ENCODE assay signal across 8 mouse cellular contexts in genomic region chr4:129406447-129406846, GRCm38 (mm10). TPM values are rescaled to one million over a fixed set of nuclear protein-coding genes. Genes with fewer than 3 reads are reported as not detected.
DNase-seq lines count a peak whose midpoint lies in the region; ATAC-seq and TF ChIP-seq lines count a peak whose summit lies in the region.

No protein-coding gene starts in this region.

- 3% methylated on average over 25 of the region's 25 CpGs for WGBS in hindbrain, embryonic 14.5 days

- intact Hi-C loops in gastrocnemius, adult 2 months (cut with DNase I): no loop called here

- H3K4me1 ChIP-seq in hindbrain, embryonic 14.5 days (replicated peaks; ENCODE audit: control insufficient read depth, insufficient read depth, low read length): no peaks in the 10 kb centered on the region

- peak overlapping the region; percentile 63 for H3K4me3 ChIP-seq in gastrocnemius, adult 2 months
- peak overlapping the region; percentile 30 for H3K4me3 ChIP-seq in hindbrain, embryonic 14.5 days (replicated peaks; ENCODE audit: low read length)

- peak overlapping the region; percentile 52 for H3K9ac ChIP-seq in hindbrain, embryonic 14.5 days

- no peaks in the 10 kb centered on the region for H3K36me3 ChIP-seq in hindbrain, embryonic 14.5 days (replicated peaks; ENCODE audit: control insufficient read depth, insufficient read depth)

- H3K27me3 ChIP-seq in hindbrain, embryonic 14.5 days (ENCODE audit: control insufficient read depth, insufficient read depth, low read length): no peaks in the 10 kb centered on the region

- TF ChIP-seq CTCF in gastrocnemius, adult 2 months (IDR thresholded peaks at IDR 0.05): peak; percentile 51; the same call in 1 of the 2 replicates

- ATAC-seq in hindbrain, embryonic 14.5 days (ENCODE audit: low FRiP score): no peak

- H3K27ac ChIP-seq in gastrocnemius, adult 2 months: peak overlapping the region; percentile 43
- H3K27ac ChIP-seq in hindbrain, embryonic 14.5 days: no peak overlapping the region

- H3K4me2 ChIP-seq in hindbrain, embryonic 14.5 days (replicated peaks): peak overlapping the region; percentile 53

- H3K9me3 ChIP-seq in hindbrain, embryonic 14.5 days (ENCODE audit: control insufficient read depth, low read length): no peaks in the 10 kb centered on the region

- DNase-seq in WW6 (ENCODE audit: low read depth, low spot score): peak; percentile 50
- peak; percentile 25 to 35 for DNase-seq in cerebellum, postnatal 36 days
- DNase-seq in gastrocnemius, adult 2 months: peak; percentile 62
- DNase-seq in hindbrain, embryonic 14.5 days (ENCODE audit: low spot score): peak; percentile 24
- peak; percentile 24 to 28 for DNase-seq in layer of hippocampus, postnatal 25 days (ENCODE audit: extremely low spot score in 1 of 2, low spot score in 1 of 2)
- peak; percentile 75 for DNase-seq in lung, postnatal 14 days
- peak; percentile 62 for DNase-seq in ovary, postnatal 14 days (ENCODE audit: low spot score)
- peak; percentile 47 for DNase-seq in thymus, postnatal 25 days

RNA-seq across cellular contexts. Expression of gene Zbtb8a, which starts 28.5 kb away (rescaled TPM):
- 1 to 10 TPM in 1 of 2 experiments, under 1 TPM in 1; 0.61 to 1.3 TPM for total RNA-seq in gastrocnemius, adult 2 months (2021)
- polyA plus RNA-seq in hindbrain, embryonic 14.5 days (2014; fragmentation: Nextera tagmentation; extraction: Ambion mirVana): 11.4 and 14.6 TPM in 2 replicates
- 1 to 10 TPM; 4.1 to 5.6 TPM for total RNA-seq in layer of hippocampus, postnatal 25 days (2021)

RNA-seq across cellular contexts. Expression of gene Zbtb8b, which starts 34.2 kb away (rescaled TPM):
- not detected for total RNA-seq in gastrocnemius, adult 2 months (2021)
- polyA plus RNA-seq in hindbrain, embryonic 14.5 days (2014; fragmentation: Nextera tagmentation; extraction: Ambion mirVana): 15.0 and 17.6 TPM in 2 replicates
- 1 to 10 TPM; 4.2 to 4.6 TPM for total RNA-seq in layer of hippocampus, postnatal 25 days (2021)

RNA-seq across cellular contexts. Expression of gene Bsdc1, which starts 54.9 kb away (rescaled TPM):
- total RNA-seq in gastrocnemius, adult 2 months (2021): 10 to 100 TPM; 34.8 to 36.4 TPM
- polyA plus RNA-seq in hindbrain, embryonic 14.5 days (2014; fragmentation: Nextera tagmentation; extraction: Ambion mirVana): 29.5 and 33.8 TPM in 2 replicates
- total RNA-seq in layer of hippocampus, postnatal 25 days (2021): 10 to 100 TPM; 55.4 to 57.7 TPM

Comparison
In these comparisons a context has a peak if more than half of its experiments do, and no peak if none do; other contexts are left out.
1. DNase-seq: peak in every context shown above with its lines; median percentile 75 in lung, postnatal 14 days; 62 in gastrocnemius, adult 2 months; 62 in ovary, postnatal 14 days; 50 in WW6; 47 in thymus, postnatal 25 days; 30 in cerebellum, postnatal 36 days; 26 in layer of hippocampus, postnatal 25 days; 24 in hindbrain, embryonic 14.5 days.
2. RNA of gene Zbtb8b, which starts 34.2 kb away (total RNA-seq): 4.2 to 4.6 TPM in layer of hippocampus, postnatal 25 days; not detected in gastrocnemius, adult 2 months; every median in the first group is over 4 times any median in the second.